Mouse (Mus musculus) neural tube, embryonic 12.5 days (tissue): ENCODE measurements around the gene Rps26. TPM values are rescaled to one million over a fixed set of nuclear protein-coding genes. Genes with fewer than 3 reads are reported as not detected.
A peak's percentile ranks its signal among the peaks of the same experiment; 100 is the strongest.

Experiments used
- ATAC-seq: fragments of 200-750 bp; cut with Nextera tagmentation; 2 replicates; pipeline ENCODE4 v1.8.0; 2017; ENCODE audit warnings: low read depth, mild to moderate bottlenecking, moderate TSS enrichment, moderate library complexity; ENCODE audit not compliant: low FRiP score
- H3K27ac ChIP-seq: fragments of 300-500 bp; sonication (generic); 2 replicates; pipeline ENCODE4 v1.5.1; 2016
- H3K27me3 ChIP-seq: fragments of 300-500 bp; sonication (generic); replicated peaks from 2 replicates; pipeline ENCODE4 v1.6.1; 2016; ENCODE audit warnings: mild to moderate bottlenecking
- H3K36me3 ChIP-seq: fragments of 300-500 bp; sonication (generic); 2 replicates; pipeline ENCODE4 v1.6.1; 2016; ENCODE audit warnings: mild to moderate bottlenecking
- H3K4me1 ChIP-seq: fragments of 300-500 bp; sonication (generic); 2 replicates; pipeline ENCODE4 v1.6.1; 2016
- H3K4me2 ChIP-seq: fragments of 300-500 bp; sonication (generic); replicated peaks from 2 replicates; pipeline ENCODE4 v1.6.1; 2016; ENCODE audit warnings: mild to moderate bottlenecking
- H3K4me3 ChIP-seq: fragments of 300-500 bp; sonication (generic); 2 replicates; pipeline ENCODE4 v1.5.1; 2016
- H3K9ac ChIP-seq: fragments of 300-500 bp; sonication (generic); 2 replicates; pipeline ENCODE4 v1.6.1; 2016; ENCODE audit warnings: mild to moderate bottlenecking
- H3K9me3 ChIP-seq: fragments of 300-500 bp; sonication (generic); 2 replicates; pipeline ENCODE4 v1.6.1; 2016; ENCODE audit warnings: mild to moderate bottlenecking
- WGBS: fragments of 180-500 bp; shearing (Covaris S2); methylation state at CpG from one replicate; pipeline ENCODE4 v1.1.7; 2016; 5-methylcytosine and 5-hydroxymethylcytosine counted together
- polyA plus RNA-seq: library from polyadenylated mRNA; unstranded; fragments of >200 nt; fragmentation: Nextera tagmentation; extraction: Ambion mirVana; gene quantifications from 2 replicates; pipeline ENCODE4 v1.2.1, GENCODE M21; 2016

Gene Rps26
- polyA plus RNA-seq, 1 experiment from 2014 or later, result 498 TPM

DNA sequence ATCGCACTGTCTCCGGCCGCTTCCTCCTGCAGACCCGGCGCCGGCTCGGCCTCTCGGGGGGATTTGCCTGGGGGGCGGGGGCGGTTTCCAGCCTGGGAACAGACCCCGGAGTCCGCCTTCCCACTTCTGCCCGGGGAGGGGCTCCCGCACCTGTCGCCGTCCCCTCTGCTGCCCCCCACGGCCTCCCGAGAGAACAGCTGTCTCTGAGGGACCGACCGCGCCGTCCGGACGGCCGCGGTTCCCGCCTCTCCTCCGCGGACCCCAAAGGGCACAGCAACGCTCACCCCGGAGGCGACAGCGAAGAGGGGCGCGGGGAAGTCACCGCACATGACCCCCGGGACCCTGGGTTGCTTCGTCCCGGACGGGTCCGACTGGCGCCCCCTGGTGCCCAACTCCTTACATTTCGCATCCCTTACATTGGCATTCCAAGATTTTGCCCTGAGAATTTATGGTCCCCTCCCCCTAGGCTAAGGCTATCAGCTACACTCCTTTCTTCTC, 36.3 kb downstream of the Rps26 start:
- Histone ChIP-seq H3K27me3 (peaks cover 44% of the 10 kb centered on the region), H3K27ac (no peak overlapping the region), H3K36me3 (no peaks in the 10 kb centered on the region), H3K4me1 (peaks cover 8% of the 10 kb centered on the region; the same call in 1 of the 2 replicates), H3K4me3 (peak overlapping the region; percentile 56), H3K4me2 (peak overlapping the region; percentile 84), H3K9me3 (no peaks in the 10 kb centered on the region), H3K9ac (peak overlapping the region; percentile 51)
- WGBS, result under 1% methylated on average over 43 of the region's 43 CpGs
- peak; percentile 64 for ATAC-seq

DNA sequence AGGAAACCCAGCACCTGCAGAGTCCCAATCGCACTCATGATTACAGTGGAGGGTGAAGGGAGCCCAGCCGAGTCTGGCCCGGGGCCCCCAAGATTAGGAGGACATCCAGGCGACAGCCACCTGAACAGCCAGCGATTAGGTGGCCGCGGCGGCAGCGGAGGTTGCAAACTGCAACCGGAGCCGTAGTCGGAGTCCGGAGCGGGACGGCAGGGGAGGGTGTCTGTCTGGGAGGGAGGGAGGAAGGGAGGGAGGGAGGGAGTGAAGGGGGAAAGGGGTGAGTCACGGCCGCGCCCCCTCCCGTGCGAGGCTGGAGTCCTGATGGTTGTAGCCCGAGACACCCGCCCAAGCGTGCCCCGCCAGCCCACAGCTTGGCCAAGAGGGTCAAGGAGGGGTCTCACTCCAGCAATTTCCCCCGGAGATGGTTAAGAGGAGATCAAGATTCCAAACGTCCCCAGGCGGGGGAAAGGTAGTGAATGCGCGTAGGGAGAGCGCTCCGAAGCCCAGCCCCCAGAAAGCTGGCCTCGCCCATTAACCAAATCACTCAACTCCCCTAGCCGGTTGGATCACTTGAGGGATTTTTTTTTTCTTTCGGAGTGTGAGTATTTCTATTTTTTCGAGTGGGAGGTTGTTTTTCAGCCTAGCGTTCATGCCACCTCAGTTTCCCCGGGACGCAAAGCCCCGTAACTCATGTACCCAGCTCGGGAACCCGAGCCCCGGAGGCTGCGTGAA, 36.9 kb downstream of the Rps26 start, which contains the start of gene Erbb3:
Gene Erbb3 (minus strand): TSS at position 189 of the 729 bp plus-strand sequence.
- H3K4me3 ChIP-seq, result peak within 1 kb of the TSS; percentile 56
- H3K27me3 ChIP-seq, result peaks cover 44% of the 10 kb centered on the region
- 1% methylated on average over 43 of the region's 43 CpGs for WGBS
- ATAC-seq, result peak; percentile 46
- H3K27ac ChIP-seq, result no peak within 1 kb of the TSS
- H3K9me3 ChIP-seq, result no peaks in the 10 kb centered on the region
- no peaks in the 10 kb centered on the region for H3K36me3 ChIP-seq
- peak within 1 kb of the TSS; percentile 51 for H3K9ac ChIP-seq
- H3K4me1 ChIP-seq, result peaks cover 8% of the 10 kb centered on the region; the same call in 1 of the 2 replicates
- peak within 1 kb of the TSS; percentile 84 for H3K4me2 ChIP-seq

GRCm38 (mm10) chr10:128588775-128589463, 37.6 kb downstream of the Rps26 start:
- H3K27ac ChIP-seq, result no peak overlapping the region
- H3K4me2 ChIP-seq, result peak overlapping the region; percentile 84
- ATAC-seq, result 0 out of 2 replicates have a peak, but pooled peaks have one; percentile 3
- peak overlapping the region; percentile 51 for H3K9ac ChIP-seq
- H3K4me3 ChIP-seq, result peak overlapping the region; percentile 56
- peaks cover 8% of the 10 kb centered on the region; the same call in 1 of the 2 replicates for H3K4me1 ChIP-seq
- peaks cover 44% of the 10 kb centered on the region for H3K27me3 ChIP-seq
- H3K36me3 ChIP-seq, result no peaks in the 10 kb centered on the region
- no peaks in the 10 kb centered on the region for H3K9me3 ChIP-seq
- 1% methylated on average over 23 of the region's 23 CpGs for WGBS

DNA sequence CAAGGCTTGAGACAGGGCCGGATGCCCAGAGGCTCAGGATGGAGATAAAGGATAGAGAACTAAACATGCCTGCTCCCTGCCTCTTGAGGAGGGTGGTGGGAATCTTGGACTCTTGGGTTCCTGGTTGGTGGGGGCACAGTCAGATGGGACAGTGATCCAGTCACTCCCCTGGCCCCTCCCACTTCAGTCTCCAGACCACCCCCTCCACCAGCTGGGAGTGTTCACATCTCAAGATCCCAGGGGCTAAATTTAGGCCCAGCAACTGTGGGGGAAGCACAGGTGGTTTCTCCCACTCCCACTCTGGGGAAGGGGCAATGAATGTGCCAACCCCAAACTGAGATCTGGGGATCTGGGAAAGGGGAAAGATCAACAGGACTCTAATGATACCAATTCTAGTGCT, 38.4 kb downstream of the Rps26 start:
- peak overlapping the region; percentile 84 for H3K4me2 ChIP-seq
- H3K9me3 ChIP-seq, result no peaks in the 10 kb centered on the region
- no peak overlapping the region for H3K27ac ChIP-seq
- peak overlapping the region; percentile 56; the same call in 1 of the 2 replicates for H3K4me3 ChIP-seq
- no peak overlapping the region for H3K9ac ChIP-seq
- no peaks in the 10 kb centered on the region for H3K36me3 ChIP-seq
- 36% methylated on average over 1 of the region's 1 CpGs for WGBS
- ATAC-seq, result no peak
- H3K27me3 ChIP-seq, result peaks cover 44% of the 10 kb centered on the region
- peaks cover 8% of the 10 kb centered on the region; the same call in 1 of the 2 replicates for H3K4me1 ChIP-seq

DNA sequence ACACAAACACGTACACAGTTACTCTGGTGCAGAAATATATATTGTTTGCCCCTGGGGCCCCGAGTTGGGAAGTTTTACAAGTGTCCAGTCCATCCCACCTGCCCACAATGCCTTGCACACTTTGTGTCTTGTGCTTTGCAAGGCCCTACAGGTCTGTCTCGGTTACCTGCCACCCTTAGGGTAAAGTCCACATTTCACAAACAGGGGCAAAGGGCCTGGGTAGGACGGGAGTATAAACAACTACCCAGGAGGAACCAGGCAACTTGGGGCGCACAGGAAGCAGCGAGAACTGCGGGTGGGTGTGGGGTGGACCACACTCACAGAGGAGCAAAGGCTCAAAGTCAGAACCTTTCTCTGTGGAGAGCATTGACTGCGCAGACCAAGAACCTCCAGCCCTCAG, 38.9 kb downstream of the Rps26 start:
- WGBS, result 56% methylated on average over 8 of the region's 8 CpGs
- no peaks in the 10 kb centered on the region for H3K36me3 ChIP-seq
- ATAC-seq, result no peak
- H3K4me1 ChIP-seq, result peaks cover 8% of the 10 kb centered on the region; the same call in 1 of the 2 replicates
- H3K27me3 ChIP-seq, result peaks cover 44% of the 10 kb centered on the region
- H3K27ac ChIP-seq, result no peak overlapping the region
- peak overlapping the region; percentile 84 for H3K4me2 ChIP-seq
- no peak overlapping the region for H3K4me3 ChIP-seq
- no peaks in the 10 kb centered on the region for H3K9me3 ChIP-seq
- H3K9ac ChIP-seq, result no peak overlapping the region

- Histone ChIP-seq H3K36me3 (no peaks in the 10 kb centered on the region), H3K4me2 (peak overlapping the region; percentile 84), H3K9ac (no peak overlapping the region), H3K27me3 (peaks cover 44% of the 10 kb centered on the region), H3K9me3 (no peaks in the 10 kb centered on the region), H3K4me1 (peaks cover 8% of the 10 kb centered on the region; the same call in 1 of the 2 replicates), H3K4me3 (no peak overlapping the region), H3K27ac (no peak overlapping the region)
- ATAC-seq, result no peak
- WGBS, result 48% methylated on average over 4 of the region's 4 CpGs
Measured at GRCm38 (mm10) chr10:128587120-128587519, 39.4 kb downstream of the Rps26 start.

- no peak for ATAC-seq
- Histone ChIP-seq H3K27me3 (peaks cover 44% of the 10 kb centered on the region), H3K36me3 (no peaks in the 10 kb centered on the region), H3K9ac (no peak overlapping the region), H3K4me1 (peaks cover 8% of the 10 kb centered on the region; the same call in 1 of the 2 replicates), H3K27ac (no peak overlapping the region), H3K9me3 (no peaks in the 10 kb centered on the region), H3K4me3 (no peak overlapping the region), H3K4me2 (0 out of 2 replicates have a peak overlapping the region, but pooled peaks have one; percentile 84)
- 8% methylated on average over 1 of the region's 1 CpGs for WGBS
Measured at GRCm38 (mm10) chr10:128586546-128586945, 40.0 kb downstream of the Rps26 start.

DNA sequence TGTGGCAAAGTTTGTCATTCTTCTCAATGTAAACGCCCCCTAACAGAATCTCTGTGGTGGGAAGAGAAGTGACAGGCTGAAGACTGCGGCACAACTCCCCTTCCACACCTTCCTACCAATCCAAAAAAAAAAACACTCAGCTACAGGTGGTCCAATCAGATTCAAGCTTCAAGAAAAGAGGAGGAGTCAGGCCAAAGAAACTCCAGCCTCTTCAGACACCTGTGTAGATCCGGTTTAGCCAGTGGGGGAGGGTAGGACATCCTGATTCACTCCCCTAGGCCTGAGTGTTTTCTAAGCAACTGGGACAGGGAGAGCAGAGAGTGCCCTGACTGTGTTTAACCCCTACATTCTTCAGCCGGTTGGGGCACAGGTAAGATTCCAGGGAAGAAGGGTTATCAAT, 42.2 kb downstream of the Rps26 start:
- Histone ChIP-seq H3K27me3 (peaks cover 38% of the 10 kb centered on the region), H3K9ac (no peak overlapping the region), H3K9me3 (no peaks in the 10 kb centered on the region), H3K4me1 (peaks cover 4% of the 10 kb centered on the region; the same call in 1 of the 2 replicates), H3K27ac (no peak overlapping the region), H3K4me2 (no peak overlapping the region), H3K4me3 (no peak overlapping the region), H3K36me3 (no peaks in the 10 kb centered on the region)
- no peak for ATAC-seq
- WGBS, result 10% methylated on average over 4 of the region's 4 CpGs

DNA sequence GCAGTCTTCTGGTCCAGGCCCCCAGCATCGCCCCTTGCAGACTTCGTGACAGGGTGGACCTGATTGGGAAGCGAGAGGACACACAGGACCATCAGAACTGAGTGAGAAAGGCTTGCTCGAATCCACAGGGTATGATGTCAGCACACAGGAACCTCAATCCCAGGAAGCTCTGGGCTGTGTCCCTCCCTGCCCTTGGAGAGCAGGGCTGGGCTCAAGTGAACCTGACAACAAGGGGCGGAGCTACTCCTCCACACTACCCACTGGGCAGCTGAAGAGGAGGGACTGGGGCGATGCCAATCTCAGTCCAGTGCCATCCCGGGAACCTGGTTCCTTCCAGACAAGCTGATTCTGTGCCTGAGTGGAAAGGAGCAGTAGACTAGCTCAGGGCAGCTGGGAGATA, 42.9 kb downstream of the Rps26 start:
- Histone ChIP-seq H3K4me1 (no peaks in the 10 kb centered on the region), H3K9me3 (no peaks in the 10 kb centered on the region), H3K27me3 (peaks cover 31% of the 10 kb centered on the region), H3K27ac (no peak overlapping the region), H3K36me3 (no peaks in the 10 kb centered on the region), H3K9ac (no peak overlapping the region), H3K4me2 (no peak overlapping the region), H3K4me3 (no peak overlapping the region)
- 24% methylated on average over 7 of the region's 7 CpGs for WGBS
- no peak for ATAC-seq

GRCm38 (mm10) chr10:128579731-128580130, 46.8 kb downstream of the Rps26 start:
- no peaks in the 10 kb centered on the region for H3K4me1 ChIP-seq
- no peaks in the 10 kb centered on the region; the same call in 1 of the 2 replicates for H3K27me3 ChIP-seq
- no peaks in the 10 kb centered on the region for H3K36me3 ChIP-seq
- no peak overlapping the region for H3K27ac ChIP-seq
- 88% methylated on average over 4 of the region's 4 CpGs for WGBS
- no peak for ATAC-seq
- H3K4me2 ChIP-seq, result no peak overlapping the region
- no peaks in the 10 kb centered on the region for H3K9me3 ChIP-seq
- H3K4me3 ChIP-seq, result no peak overlapping the region
- no peak overlapping the region for H3K9ac ChIP-seq

GRCm38 (mm10) chr10:128579298-128579697, 47.2 kb downstream of the Rps26 start:
- Histone ChIP-seq H3K4me1 (no peaks in the 10 kb centered on the region), H3K4me3 (no peak overlapping the region), H3K27me3 (no peaks in the 10 kb centered on the region; the same call in 1 of the 2 replicates), H3K36me3 (no peaks in the 10 kb centered on the region), H3K27ac (no peak overlapping the region), H3K4me2 (no peak overlapping the region), H3K9ac (no peak overlapping the region), H3K9me3 (no peaks in the 10 kb centered on the region)
- WGBS, result 90% methylated on average over 3 of the region's 3 CpGs
- ATAC-seq, result no peak

- H3K27me3 ChIP-seq, result no peaks in the 10 kb centered on the region
- no peak overlapping the region for H3K9ac ChIP-seq
- no peak overlapping the region for H3K27ac ChIP-seq
- no peaks in the 10 kb centered on the region for H3K9me3 ChIP-seq
- H3K36me3 ChIP-seq, result no peaks in the 10 kb centered on the region
- H3K4me2 ChIP-seq, result no peak overlapping the region
- H3K4me3 ChIP-seq, result no peak overlapping the region
- 79% methylated on average over 11 of the region's 11 CpGs for WGBS
- ATAC-seq, result no peak
- H3K4me1 ChIP-seq, result no peaks in the 10 kb centered on the region
Measured at GRCm38 (mm10) chr10:128578330-128578729, 48.2 kb downstream of the Rps26 start.
